Mouse (Mus musculus) liver, postnatal 0 days (tissue): ENCODE data around the gene Hba-a2.

Experiments used
- CTCF ChIP-seq: sonication (generic); IDR thresholded peaks from 2 replicates; pipeline ENCODE4 v1.5.1; 2016; ENCODE audit warnings: antibody characterized with exemption, low read depth
- EP300 ChIP-seq: IDR thresholded peaks from 2 replicates; pipeline ENCODE4 v1.6.1; 2016; ENCODE audit warnings: antibody characterized with exemption, low read depth, mild to moderate bottlenecking

- TF ChIP-seq CTCF (no peak), EP300 (no peak)
Observed at GRCm38 (mm10) chr11:32262674-32263415, 33.4 kb upstream of the Hba-a2 start.
